Mouse (Mus musculus) ES-Bruce4 (cell line): ENCODE measurements around the gene Ranbp1.

Source experiments
- CTCF ChIP-seq: IDR thresholded peaks from one replicate; pipeline ENCODE4 v1.8.1; 2011; ENCODE audit warnings: low read depth, low read length
- POLR2A ChIP-seq: IDR thresholded peaks from one replicate; pipeline ENCODE4 v1.8.1; 2011; ENCODE audit warnings: low read length; ENCODE audit not compliant: insufficient read depth

DNA sequence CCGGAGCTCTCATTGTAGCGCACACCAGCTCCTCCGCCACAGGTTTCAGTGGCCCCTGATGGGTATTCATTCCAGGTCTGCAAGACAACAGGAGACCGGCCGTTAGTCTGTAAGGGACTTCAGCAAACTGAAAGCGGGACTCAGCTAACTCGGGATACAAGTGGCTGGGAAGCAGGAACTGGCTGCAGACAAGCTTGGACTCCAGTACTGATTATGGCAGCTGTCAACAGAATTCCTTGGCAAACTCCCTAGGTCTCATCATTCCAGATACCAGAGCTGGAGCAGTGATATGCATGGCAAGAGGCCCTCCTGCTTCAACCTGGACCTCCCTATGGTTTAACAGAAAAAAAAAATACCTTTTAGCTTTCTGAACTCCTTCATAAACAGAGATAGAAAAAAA, 33.7 kb downstream of the Ranbp1 start:
- no peak for TF ChIP-seq CTCF
- TF ChIP-seq POLR2A, result no peak
